Mouse (Mus musculus) cerebellum, adult 8-10 months (tissue): ENCODE results near the gene Plscr1.

Source experiments
- DNase-seq: peaks from one replicate; pipeline ENCODE4 v3.0.0; 2022

Gene Plscr1

DNA sequence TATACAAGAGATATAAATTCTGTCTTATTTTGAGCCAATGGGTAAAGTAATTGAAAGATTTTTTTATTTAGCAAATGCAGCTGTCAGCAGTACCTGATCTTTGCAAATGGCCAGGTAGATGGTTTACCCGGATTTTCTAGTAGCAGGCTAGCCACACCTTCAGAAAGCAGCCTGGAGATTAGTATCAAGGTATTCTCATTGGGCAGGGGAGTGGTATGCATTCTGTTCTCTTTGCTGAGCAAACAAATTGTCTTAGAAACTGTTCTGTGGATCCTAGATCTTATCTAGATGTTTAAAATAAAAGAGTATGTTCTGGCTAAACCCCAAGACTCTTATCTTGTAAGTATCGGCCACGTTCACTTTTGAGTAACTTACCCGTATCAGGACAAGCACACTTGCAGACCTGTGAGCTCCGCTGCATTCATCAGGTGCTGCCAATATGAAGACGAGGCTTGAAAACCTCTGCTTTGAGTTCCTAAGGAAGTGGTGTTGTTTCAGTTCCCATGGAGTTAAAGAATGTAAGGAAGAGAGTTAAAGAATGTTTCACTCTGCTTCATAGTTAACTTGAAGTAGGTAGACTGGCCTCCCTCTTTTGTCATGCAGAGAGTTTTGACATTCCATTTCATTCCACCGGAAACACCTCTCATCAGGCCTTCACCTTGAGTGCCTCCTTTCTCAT is 11.1 kb downstream of the Plscr1 start:
- no peak for DNase-seq

DNA sequence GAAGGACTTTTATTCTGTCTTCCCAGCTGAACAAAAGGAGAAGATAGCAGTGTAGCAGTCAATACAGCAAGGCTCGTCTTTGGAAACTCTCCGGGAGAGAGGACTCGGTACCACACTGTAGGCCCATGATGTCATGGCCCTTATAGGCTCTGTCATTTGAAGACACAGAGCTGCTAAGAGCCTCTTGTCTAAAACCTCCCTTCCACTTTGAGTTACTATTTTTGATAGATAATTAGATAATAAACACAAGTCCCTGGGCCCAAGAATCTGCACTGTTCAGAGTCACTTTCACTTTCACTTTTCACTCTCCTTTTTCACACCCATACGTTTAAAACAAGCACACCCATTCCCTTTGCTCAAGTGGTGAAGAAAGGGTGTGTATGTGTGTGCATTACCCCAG is 16.2 kb downstream of the Plscr1 start:
- no peak for DNase-seq

DNA sequence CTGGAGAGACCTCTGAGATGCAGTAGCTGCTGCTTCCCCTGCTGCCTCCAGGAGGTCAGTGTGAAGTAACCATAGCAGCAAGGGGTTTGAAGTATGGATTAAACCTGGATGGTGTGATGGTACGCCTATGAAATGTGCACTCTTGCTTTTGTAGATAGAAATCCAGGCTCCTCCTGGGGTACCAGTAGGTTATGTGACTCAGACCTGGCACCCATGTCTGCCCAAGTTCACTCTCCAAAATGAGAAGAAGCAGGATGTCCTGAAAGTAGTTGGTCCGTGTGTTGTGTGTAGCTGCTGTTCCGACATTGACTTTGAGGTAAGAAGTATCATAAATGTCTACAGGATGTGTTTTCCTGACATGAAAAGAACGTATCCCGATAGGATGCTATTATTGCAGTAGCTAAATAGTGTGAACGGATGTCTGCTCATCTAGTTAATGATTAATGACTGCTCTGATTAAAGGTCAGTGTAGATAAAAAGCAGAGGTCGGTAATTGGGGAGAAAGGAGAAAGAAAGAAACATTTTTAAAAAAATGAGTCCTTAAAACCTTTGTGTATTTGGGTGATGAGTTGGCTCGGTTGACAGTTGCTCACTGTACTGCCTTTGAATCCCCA is 17.1 kb downstream of the Plscr1 start:
- no peak for DNase-seq

DNA sequence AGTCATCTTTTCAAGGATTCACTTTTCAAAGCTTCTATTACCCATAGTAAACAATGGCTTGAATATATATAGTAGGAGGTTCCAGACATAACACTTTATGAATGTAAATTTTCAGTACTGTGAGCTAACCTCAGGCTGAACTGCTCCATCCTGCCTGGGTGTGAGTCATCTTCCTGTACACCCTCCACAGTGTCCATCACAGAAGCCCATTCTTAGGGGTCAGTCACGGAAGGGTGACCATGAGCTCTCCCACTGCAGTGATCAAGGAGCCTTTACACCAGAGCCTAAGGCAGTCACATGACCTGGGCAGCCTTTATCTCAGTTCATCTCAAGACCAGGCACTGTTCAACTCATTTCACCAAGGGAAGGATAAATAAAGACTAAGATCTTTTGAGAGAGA is 18.2 kb downstream of the Plscr1 start:
- DNase-seq: no peak

DNA sequence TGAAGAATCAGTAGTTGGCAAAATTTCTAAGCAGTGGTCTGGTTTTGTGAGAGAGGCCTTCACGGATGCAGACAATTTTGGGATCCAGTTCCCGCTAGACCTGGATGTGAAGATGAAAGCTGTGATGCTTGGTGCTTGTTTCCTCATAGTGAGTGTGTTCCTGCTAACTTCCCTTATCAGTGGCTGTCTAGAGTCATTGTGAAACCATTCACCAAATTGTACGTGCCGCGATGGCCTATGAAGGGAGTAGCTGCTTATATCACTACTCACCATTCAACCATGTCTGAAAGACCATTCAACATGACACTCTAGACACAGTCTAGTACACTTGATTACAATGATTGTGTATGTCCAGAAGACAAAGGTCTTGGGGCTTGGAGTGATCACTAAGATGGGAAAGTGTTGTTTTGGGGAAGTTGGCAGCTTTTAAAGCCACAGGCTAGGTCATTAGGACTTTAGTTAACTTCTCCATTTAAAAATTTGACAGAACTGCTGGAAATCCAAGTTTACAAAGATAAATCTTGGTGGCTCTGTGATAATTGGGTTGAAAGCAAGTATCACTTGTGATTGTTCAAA is 20.4 kb downstream of the Plscr1 start:
- DNase-seq: no peak

DNA sequence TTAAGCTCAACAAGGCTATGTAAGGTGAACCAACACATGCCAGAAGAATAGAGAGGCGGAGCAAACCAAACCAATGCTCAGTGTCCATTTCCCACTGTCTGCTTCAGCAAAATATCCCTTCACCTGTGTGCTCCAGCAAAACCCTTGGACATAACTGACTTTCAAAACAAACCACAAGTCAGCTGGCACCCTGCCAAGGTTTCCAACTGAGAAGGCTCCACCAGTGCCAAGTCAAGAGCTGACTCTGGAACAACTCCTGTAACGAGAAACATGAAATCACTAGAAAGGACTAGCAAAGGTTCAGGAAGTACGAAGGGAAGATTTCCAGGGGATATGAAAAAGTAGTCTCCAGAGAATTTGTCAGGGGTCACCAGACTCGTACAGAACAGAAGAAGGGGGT is 21.4 kb downstream of the Plscr1 start:
- peak; percentile 27 for DNase-seq

DNA sequence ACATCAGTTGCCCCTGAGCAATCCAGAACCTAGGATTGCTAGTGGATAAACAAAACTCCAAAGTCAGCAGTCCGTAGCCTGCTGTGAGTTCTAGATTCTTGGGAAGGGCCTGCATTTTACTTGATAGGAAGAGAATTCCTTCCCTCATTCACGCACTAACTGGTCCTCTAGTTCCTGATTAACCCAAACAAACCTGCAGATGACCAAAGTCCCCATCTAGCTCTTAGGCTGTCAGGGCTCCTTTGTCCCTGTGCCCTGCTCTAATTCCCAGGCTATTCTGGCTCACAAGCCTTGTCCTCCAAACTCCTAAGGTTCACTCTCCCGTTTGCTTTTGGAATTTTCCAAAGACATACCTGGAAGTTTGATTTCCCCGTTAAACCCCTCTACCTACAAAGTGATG is 23.1 kb downstream of the Plscr1 start:
- no peak for DNase-seq

DNA sequence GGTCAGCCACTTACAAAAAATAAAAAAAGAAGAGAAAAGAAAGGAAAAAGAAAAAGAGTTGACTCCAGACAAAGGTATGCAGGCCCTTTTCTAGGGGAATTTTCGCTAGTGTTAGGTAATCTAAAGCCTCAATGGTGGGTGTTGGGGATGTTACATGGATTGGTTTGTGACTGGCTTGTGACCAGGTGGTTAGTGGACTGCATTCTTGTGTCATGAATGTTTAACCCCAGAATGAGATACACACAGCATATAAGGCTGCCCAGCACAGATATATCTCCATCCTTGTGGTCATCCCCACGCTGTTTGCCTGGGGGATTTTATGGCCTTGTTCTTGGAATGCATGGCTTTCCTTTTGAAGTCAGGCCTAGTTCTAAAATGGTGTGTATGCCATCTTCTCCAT is 23.7 kb downstream of the Plscr1 start:
- DNase-seq: no peak

DNA sequence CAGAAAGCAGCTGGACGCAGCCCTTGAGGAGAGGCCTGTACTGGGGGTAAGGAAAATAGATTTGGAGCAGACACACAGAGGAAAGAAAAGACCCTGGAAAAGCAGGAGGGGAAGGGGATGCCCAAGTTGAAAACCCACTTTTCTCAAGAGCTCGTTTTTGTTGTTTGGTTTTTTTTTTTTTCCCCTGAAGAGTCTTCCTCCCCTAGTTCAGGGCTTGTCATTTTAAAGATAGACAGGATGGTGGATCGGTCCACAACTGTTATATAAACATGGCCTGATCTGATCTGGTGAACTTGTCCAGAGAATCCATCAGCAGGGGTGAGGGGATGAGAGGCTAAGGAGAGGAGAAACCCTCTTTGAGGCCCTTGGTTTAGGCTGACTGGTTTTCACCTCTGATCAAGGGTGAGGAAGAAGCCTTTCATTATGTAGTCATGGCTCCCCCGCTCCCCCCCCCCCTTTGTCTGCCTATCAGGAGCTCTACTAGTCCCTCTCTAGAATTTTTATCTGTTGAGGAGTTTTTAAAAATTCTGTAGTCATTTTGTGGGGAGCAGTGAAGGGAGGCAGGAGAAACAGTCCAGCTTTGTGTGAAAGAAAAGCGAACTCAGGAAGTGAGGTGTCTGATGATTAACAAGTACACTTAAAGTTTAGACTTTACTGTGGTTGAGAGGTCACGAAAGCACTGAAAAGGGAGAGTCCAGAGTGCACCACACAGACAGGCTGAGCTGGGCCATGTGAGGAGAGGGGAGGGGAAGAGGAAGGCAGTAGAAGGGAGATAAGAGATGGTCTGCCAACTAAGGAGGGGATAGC is 24.6 kb downstream of the Plscr1 start:
- no peak for DNase-seq

DNA sequence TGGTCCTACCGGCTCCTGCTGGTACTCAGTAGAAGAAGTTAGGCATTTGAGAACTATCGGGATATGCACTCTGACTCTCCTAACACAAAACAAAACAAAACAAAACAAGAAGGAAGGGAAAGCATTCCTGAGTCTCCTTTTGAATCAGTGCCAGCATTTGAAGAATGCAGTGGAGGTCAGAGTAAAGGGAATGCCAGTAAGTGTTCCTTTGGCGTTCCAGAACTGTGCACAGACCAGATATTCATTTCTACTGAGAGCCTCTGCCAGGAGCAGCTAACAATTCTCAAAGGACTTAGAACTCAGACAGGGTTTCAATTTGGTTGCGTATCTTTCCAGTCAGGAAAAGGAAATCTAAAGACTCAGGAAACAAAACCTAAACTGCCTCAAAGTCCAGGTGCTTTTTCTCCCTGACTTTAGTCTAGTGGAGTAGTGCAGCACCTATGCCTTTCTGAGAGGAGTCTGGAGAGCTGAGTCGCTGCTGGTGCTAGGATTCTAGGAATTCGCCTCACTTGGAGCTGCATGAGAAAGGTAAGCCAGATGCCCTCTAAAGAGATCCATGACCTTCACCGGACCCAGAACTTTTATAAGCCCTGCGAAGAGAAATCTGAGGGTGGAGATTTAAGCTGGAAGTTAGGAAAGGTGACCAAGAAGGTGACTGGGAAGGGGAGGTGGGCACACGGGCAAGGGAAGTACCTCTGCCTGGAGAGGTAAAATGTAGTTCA is 26.1 kb downstream of the Plscr1 start, which contains the start of gene Plscr2:
TSS of gene Plscr2 (plus strand) at position 117 of the 722 bp plus-strand sequence.
- no peak for DNase-seq

DNA sequence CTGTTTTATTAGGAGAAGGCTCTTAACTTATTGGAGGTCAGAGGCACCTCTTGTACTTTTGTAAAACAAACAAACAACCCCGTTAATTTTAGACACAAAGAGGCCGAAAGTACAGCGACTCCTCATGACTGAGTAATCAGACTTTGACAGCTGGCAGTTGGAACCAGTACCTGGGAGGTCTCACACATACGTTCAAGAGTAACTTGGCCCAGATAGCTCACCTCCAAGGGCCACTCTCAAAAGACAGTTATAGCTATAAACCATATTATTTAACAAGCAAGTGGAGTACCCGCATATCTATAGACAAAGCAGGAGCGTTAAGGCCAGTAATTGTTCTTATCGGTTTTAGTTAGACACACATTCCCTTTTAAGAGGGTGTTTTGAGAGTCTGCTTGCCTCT is 26.8 kb downstream of the Plscr1 start:
- DNase-seq: no peak

DNA sequence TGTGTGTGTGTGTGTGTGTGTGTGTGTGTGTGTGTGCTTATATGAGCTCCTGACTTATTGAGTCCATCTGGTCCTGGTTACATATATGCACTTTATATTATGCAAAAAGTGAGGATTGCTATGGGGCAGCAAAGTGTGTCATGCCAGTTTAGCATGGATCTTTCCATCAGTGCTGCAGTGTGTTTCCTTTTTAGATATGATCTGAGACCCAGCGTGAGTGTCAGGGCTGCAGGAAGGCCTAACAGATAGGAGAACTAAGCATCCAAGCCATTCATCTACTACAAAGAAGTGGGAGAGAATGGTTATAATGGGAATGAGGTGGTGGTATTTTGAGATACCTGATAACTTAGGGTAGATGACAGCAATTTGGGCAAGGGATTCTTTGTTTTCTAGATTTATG is 30.5 kb downstream of the Plscr1 start:
- DNase-seq: no peak

DNA sequence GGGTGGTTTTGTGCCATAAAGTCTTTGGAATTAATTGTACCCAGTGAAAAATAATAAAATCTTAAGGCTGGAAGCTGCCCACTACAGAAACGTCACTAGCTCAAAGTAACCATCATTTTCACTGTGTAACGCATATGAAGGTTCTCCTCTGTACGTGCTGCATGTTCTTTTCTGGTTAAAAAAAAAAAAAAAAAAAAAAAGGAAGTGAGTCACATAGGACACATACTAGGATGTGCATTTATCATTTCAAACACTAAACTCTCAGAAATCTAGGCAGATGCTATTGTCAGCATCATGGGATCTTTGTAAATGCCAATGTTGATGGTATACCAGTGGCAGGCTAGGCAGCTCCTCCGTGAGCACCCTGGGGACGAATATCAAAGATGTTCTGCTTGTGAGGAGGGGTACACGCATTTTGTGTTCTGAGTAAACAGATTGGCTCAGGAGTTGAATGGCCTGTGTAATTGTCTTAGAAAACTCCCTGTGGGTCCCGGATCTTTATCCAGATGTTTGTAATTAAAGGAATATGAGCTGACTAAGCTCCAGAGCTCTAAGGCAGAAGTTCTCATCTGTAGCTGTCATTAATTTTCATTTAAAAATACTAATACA is 33.1 kb downstream of the Plscr1 start:
- DNase-seq: no peak

DNA sequence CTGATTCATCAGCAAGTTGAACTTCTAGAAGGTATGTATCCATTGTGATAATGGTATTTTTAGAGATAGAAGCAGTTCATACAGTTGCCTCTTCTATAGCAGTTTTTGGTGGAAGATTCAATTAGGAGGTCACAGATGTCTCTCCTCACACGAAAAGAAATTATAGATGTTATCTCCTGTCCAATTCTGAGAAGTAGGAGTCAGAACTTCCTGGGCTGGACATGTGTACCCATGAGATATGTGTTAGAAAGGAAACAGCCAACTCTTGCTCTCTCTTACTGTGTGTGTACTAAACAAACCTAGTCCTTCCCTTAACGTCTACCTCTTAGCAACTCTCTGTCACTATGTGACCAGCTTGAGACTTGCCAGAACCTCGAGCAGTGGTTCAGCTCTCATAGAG is 40.1 kb downstream of the Plscr1 start:
- DNase-seq: no peak

DNA sequence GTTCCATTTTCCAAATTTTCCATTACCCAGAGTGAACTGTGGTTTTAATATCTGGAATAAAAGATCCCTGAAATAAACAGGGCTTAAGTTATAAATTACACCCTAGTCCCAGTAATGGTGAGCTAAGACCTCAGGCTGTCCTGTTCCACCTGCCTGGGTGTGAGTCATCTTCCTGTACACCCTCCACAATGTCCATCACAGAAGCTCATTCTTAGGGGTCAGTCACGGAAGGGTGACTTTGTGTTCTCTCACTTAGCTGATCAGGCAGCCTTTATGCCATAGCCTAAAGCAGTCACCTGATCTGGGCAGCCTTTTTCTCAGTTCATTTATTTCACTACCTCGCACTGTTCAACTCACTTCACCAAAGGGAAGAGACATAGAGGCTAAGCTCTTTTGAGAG is 42.6 kb downstream of the Plscr1 start:
- no peak for DNase-seq

DNA sequence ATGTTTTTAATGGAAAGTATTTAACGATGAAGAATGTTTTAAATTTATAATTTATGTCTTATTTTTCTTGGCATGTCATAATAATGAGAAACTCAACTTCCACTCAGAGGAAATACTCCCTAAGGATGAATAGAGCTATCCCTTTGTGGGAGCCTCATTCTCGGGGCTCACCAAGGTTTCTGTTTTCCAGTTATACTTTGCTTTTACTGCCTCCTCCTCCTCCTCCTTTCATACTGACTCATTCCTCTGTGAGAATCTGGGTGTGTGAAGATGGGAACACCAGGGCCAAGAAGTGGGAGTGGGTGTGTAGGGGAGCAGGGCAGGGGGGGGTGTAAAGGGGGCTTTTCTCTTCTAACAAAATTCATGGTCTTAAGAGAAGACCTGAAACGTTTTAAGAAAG is 43.4 kb downstream of the Plscr1 start:
- DNase-seq: no peak

DNA sequence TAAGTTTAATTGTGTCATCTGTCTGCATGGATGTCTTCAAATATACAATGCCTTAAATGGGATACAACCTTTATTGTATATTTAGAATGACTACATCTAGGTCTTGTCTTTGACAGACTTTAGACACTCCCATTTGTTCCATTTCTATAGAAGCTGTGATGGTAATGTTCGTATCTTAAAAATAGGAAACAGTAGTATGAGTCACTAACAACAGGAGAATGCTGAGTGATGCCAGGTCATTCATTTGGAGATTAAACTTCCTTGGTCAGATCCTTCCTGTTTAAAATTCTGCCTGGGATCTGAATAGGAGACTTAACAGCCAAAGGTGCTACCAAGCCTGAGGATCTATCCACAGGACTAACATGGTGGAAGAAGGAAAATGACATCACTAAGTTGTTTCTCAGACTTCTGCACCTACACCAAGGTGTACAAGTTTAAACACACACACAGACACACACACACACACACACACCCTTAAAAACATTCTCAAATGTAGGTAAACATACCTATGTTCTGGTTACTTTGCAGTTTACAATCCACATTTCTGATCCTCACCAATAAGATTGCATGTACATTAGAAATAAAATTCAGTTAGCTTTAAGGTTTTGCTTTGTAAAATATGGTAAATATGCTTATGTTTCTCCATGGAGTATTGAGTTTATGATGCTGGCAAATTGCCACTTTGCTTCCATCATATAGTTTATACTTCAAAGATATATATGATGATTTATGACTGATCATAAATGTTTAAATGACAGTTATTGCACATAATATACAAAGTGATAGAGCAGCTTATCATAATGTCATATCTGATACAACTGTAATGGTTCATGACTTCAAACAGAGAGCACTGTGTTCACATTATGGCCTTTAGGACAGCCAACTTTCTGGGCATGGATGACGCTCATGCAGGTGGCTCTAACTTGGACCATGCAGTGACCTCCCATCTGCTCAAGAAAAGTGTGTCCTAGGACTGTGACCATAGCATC is 44.3 kb downstream of the Plscr1 start:
- DNase-seq: no peak

DNA sequence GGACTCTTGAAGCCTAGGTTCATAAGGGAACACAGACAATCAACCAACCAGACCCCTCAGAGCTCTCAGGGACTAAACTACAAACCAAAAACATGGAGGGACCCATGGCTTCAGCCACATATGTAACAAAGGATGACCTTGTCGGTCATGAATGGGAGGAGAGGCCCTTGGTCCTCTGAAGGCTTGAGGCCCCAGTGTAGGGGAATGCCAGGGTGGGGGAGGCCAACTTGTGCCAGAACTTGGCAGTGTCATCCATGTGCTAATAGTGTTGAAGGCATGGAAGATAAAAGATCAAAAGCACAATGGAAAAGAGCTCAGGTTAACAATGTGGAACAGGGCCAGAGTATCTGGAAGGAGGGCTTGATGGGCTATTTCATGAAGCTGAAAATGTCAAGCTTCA is 48.7 kb downstream of the Plscr1 start:
- DNase-seq: no peak

DNA sequence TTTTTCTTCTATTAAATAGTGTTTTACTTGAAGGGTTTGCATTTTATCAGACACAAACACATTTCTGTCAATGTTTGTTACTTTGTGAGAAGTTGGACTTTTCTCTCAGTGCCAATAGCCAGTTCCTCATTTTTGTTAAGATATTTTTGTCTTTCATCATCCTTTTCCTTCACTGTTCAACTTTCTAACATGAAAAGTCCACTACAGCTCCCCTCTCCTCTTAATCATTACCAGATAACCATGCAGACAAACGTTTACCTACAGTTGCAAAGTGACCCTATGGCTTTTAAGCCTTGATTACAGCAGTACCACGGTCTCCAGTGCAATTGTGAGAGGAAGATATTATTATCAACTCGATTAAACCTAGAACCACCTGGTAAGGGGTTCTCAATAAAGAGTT is 51.7 kb downstream of the Plscr1 start:
- DNase-seq: no peak

DNA sequence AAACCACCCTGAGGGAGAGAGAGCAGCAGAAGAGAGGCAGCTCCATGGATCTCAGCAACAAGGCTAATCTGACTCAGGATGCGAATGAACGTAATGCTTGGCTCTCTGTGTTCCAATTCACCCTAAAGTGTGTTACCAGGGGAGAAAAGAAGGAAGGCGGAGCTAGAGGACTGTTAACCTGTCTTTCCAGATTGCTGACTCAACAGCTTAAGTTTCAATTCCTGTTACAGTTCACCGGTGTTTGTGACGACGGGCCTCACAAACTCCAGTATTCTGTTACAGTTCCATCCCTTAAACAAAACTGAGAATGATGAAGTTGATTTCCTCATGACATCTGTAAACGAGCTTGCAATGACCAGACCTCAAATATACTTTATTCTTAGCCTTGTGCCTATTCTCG is 55.5 kb downstream of the Plscr1 start:
- no peak for DNase-seq

DNA sequence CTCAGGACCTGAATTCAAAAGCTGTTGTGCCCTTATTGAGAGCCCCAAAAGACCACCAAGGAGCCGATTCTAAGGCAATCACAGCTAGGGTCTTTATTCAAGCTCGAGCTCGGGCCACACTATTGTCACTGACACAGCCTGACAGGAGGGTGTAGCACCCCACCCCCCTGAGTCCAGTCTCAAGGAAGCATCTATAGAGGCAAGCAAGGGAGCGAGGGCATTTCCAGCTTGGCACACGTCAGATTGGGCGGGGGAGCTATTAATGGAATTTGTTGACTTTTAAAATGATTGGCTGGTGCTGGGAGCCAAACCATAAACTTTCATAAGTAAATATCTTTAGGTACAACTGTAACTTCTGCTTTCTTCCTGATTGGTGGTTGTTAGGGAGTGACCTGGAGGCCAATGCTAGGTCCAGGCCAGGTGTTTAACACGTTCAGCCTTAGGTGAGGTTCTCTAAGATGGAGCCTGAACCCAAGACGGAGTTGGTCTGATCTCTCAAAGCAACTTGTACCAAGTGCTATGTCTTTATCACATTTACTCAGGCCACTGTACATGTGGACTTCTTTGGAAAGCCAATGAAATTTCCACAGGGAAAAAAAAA is 56.2 kb downstream of the Plscr1 start:
- no peak for DNase-seq
